Mouse (Mus musculus): Measurements from ENCODE around the gene Clybl.

The Clybl gene

DNA sequence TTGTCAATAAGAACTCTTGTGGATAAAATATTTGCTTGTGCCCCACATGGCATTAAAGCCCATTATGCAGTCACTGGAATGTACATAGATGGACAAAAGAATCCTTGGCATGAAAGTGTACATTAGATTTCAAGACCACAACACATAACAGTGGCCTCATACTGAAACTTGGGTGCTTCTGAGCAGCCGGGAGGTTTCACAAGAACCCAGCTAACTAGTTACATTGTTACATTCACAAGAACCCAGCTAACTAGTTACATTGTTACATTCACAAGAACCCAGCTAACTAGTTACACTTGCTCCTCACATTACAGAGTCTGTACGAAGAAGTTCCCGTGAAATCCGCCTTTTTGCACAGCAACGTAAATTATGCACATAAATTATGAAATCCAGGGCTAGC lies 200.8 kb downstream of the Clybl start:
- in situ Hi-C loops (cut with MboI; ENCODE audit: low sequenced_read_pairs): no loop called here

DNA sequence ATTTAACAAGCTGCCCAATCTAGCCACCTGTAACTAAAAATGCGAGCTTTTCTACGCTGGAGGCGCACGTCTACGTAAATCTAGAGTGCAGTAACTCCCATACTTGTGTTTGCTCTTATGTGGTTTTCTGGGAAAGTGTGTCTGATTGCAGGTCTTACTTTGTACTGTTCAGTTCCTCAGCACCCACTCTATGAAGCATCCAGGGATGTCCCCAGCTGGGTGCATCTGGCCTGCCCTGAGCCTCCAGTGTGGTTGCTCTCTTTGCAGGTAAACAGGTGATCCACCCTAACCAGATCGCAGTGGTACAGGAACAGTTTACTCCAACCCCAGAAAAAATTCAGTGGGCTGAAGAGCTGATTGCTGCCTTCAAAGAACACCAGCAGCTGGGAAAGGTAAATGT lies 202.4 kb downstream of the Clybl start:
- in situ Hi-C loops (cut with MboI; ENCODE audit: low sequenced_read_pairs): no loop called here

DNA sequence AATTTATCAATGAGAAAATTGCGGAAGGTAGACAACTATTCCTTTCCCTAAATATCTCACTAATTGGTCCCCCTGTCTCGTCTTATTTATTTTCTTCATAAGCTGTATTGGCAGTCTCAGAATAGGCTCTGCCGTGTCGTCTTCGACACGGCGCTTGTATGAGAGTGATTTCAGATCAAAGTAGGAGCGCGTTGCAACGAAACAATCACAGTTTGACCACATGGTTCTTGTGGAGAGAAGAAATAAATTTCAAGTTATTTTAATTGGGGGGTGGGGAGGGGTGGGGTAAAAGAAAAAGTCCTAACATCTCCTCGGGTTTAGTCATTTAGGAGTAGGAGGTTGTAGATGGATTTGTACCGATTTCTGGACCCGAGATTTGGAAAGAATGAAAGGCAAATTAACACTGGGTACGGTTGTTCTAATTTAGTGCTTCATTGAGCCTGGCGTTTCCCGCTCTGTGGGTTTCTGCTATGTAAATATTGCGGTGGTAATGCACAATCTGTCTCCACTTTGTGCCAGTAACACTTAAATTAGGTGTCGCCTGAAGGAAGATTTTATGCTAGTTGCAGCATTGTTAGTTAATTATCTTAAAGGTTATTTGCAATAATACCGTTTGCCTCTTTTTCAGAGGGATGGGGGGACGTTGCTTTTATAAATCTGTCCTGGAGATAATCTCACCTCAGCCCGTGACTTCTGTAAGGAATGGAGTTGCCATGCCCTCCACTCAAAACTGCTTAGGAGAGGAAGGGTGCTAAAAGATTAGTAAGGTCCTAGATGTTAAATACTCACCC lies 203.1 kb downstream of the Clybl start:
- in situ Hi-C loops (cut with MboI; ENCODE audit: low sequenced_read_pairs): no loop called here

DNA sequence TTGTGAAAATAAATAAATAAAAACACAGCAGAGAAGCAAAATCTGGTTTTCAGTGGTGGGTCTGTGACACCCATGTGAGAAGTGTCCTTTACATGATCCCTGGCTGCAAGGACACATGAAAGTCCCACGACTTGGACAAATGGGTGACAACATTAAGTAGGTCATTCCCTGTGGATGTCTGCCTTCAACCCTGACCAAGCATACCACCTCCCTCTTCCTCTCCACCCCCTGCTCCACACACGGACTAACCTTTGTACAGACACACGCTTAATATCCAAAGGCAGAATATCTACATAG lies 203.7 kb downstream of the Clybl start:
- in situ Hi-C loops (cut with MboI; ENCODE audit: low sequenced_read_pairs): no loop called here

DNA sequence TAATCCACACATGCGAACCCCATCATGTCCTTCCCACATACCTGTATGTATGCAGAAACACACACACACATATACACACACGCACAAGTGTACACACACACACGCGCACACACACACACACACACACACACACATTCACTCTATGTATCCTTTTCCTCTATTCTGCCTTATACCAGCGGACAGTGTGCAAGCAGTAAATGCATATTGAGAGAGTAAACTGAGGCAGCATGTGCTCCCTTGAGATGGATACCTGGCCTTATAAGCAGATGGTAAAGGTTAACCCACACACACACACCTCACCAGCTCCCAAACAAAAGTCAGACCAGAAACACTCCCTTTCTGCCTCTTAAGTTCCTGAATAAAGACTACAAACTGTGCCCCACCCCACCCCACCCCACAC lies 204.3 kb downstream of the Clybl start:
- in situ Hi-C loops (cut with MboI; ENCODE audit: low sequenced_read_pairs): no loop called here

DNA sequence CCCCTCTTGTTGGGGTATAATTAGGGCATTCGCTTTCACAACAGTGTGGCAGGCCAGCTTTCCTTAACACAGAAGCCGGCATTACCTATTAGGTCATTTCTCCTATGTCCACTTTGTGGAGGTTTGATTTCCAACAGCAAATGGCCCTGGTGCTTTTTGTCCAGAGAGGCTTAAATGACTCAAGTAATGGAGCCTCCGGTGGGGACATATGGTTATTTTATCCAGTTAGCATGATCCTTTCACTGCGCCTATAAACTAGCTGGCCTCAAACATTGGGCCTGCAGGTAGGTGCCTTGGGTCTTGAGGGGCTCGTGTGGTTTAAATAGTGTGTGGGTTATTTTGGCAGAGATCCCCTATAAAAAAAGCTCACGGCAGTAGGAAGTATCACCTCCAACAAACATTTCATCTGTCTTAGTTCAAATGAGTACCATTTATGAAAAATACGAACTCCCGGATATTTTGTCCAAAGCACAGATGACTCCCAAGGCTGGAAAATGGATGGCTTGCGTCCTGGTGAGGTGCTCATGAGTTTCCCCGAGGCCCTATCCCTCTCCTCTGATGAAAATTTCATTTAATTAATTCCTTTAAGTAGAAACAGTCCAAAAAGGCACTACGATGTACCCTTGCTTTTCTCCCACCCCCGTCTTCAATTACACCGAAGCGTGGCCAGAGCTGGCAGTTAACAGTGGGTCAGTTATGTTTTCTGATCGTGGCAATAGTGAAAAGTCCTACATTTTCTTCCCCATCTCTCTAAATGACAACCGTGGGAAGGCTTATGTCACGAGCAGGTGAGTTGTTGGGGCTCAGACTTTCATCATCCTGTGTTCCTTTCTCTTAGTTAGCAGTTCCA lies 205.0 kb downstream of the Clybl start:
- in situ Hi-C loops (cut with MboI; ENCODE audit: low sequenced_read_pairs): no loop called here

DNA sequence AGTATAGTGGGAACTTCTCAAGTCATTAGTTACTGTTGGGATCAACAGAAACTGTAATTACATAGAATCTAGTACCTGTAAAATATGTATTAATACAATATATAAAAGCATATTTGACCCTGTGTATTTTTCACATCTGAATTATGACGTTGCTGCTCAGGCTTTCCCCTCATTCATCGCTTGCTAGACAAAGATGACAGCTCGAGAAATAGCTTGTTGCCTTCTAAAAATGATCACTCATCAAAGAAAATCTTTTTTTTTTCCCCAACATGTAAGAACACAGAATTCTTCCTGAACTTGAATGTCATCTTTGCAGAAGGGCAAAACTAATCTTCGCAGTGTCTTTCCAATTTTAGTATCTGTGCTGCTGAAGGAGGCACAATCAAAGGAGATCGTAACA lies 206.3 kb downstream of the Clybl start:
- in situ Hi-C loops (cut with MboI; ENCODE audit: low sequenced_read_pairs): no loop called here

DNA sequence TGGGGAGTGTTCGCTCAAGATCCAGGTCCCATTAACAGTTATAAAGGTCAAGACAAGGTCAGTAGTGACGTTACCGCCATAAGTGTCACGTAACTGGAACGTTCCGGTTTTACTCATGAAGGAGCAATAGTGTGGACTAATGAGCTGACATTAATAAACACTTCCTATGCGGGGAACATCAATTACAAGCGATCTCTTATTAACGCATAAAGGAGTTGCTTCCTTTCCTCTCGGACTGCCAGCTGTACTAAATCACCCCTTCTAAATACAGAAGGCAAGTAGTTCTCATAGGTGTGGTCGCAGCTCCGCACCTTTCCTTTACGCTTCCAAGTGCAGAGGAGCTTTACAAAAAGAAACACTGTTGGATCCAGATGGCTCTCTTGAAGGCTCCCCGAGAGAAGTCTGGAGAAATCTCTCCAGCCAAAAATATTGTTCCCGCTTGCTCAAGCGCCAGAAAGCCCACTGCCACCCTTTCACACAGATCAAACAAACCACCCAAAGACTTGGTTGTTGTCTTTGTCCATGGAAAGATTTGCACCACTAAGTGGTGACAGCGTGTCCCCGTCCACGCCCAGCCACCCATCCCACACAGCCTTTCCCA lies 207.0 kb downstream of the Clybl start:
- in situ Hi-C loops (cut with MboI; ENCODE audit: low sequenced_read_pairs): no loop called here

DNA sequence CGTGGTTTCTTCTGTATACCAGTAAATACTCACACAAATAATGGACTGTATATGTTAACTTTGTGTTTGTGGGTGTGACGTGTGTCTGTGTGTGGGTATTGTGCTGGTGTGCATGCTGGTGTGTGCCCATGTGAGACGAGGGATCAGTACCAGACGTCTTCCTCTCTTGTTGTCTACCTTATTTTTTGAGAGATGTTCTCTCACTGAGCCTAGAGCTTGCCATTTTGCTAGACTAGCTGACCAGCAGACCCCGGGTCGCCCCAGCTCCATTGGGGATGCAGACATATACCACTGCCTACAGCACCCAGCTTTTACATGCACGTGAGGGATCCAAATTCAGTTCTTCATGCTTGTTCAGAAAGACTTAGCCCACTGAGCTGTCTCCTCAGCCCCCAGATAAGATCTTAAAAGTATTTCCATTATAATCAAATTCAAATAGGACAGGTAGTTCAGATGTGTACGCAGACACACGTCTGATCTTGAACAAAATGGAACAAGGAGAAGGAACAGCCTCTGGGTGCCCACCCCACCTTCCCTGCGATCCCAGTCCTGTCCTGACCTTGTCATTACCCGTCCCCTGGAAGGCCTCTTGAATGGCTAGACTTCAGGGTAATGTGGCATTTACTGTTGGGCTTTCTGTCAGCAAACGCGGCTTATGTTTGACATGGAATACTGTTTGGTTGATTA lies 208.3 kb downstream of the Clybl start:
- in situ Hi-C loops (cut with MboI; ENCODE audit: low sequenced_read_pairs): no loop called here

DNA sequence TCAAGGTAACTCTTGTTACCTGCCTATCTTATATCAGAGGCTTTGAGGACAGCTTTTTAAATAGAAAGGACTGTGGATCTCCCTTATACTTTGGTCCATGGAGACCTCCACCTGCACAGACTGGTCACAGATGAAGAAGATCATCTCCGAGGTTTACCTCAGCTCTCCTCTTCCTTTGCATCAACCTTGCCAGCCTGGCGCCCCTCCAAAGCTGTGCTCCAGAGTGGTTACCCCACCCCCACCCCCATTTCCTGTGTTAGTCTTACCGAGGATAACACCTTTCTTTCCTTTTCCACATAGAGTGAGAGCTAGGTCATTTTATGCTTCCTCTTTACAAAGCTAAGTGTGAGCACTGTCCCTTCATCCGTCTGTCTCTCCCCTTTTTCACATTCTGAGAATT lies 209.4 kb downstream of the Clybl start:
- in situ Hi-C loops (cut with MboI; ENCODE audit: low sequenced_read_pairs): no loop called here

DNA sequence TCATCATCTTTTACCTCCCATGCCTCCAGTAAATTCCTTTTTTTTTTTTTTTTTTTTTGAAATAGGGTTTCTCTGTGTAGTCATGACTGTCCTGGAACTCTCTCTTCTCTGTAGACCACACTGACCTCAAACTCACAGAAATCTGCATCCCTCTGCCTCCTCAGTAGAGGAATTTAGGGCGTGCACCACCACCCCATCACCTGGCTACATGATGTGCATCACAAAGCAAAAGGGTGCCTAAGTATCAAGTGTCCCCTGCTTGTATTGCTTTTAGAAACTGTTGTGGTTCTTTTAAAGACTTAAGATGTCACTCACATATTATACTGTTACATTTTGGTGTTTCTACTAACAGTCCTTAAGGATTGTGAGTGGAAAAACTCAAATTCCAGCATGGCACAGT lies 211.6 kb downstream of the Clybl start:
- in situ Hi-C loops (cut with MboI; ENCODE audit: low sequenced_read_pairs): no loop called here

DNA sequence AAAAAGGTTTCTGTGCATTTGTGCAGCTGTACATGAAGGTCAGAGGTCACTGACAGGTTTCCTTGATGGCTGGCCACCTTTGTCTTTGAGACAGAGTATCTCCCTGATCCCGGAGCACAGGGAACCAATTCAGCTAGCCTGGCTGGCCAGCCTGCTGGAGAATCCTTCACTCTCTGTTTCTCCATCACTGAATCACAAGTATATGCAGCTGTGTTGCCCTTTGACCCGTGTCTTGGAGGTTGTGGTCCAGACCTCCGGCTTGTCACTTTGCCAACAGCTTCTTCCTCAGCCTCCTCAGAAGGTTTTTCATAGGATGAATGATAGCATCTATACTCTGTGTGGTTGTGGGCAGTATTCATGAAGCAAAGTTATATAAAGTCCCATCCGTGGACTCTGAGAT lies 217.2 kb downstream of the Clybl start:
- in situ Hi-C loops (cut with MboI; ENCODE audit: low sequenced_read_pairs): no loop called here

DNA sequence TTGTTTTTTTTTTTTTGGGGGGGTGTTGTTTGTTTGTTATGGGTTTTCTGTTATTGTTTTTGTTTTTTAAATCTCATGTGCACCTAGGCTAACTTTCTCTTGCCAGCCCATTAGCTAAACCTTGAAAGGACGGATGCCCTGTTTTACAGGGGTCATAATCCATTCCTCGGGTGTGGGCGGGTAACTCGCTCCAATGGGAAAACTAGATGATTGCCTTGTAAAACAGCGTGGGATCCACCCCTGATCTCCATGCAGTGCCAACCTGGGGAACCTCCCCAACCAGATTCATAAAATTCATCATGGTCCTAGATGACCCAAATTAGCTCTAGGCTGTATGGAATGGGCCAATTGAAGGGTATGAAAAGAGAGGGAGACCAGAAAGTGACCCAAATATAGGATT lies 218.4 kb downstream of the Clybl start:
- in situ Hi-C loops (cut with MboI; ENCODE audit: low sequenced_read_pairs): no loop called here

DNA sequence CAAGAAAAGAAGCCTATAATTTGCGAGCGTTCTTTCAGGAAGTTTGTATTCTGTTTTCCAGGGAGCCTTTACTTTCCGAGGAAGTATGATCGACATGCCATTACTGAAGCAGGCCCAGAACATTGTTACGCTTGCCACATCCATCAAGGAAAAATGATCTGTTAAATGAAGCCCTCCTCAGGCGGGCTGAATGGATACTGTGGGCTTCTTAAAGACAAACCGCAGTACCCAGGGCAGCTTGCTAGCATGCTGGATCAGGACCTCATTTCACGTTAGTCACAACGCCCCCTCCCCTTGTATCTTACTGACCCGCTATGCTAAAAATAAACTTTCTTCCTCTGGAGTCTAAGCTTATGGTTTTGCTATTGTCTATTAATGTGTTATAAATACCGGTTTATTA lies 220.4 kb downstream of the Clybl start:
- in situ Hi-C loops (cut with MboI; ENCODE audit: low sequenced_read_pairs): no loop called here

DNA sequence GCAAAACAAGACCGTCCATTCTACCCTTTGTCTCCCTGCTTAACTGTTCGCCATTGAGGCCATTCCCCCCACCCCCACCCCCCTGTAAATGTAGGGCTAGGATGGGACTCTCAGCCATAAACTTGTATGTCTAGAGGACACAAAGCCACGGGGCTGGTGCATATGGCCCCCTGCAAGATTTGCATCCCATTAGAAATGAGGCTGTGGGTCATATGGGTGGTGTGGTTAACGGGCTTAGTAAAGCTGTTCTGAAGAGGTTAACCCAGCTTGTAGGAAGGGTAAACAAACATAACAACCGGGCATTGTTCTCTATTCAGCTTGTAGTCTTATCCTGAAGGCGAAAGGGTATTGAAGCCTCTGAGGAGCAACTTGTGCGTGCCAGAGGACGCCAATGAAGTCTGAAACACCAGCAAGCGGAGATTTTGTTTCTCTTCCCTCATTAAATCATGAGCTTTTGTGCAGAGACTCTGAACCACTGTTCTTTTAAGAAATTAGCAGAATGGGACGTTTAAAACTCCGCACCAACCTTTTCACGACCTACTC lies 221.3 kb downstream of the Clybl start:
- in situ Hi-C loops (cut with MboI; ENCODE audit: low sequenced_read_pairs): no loop called here

DNA sequence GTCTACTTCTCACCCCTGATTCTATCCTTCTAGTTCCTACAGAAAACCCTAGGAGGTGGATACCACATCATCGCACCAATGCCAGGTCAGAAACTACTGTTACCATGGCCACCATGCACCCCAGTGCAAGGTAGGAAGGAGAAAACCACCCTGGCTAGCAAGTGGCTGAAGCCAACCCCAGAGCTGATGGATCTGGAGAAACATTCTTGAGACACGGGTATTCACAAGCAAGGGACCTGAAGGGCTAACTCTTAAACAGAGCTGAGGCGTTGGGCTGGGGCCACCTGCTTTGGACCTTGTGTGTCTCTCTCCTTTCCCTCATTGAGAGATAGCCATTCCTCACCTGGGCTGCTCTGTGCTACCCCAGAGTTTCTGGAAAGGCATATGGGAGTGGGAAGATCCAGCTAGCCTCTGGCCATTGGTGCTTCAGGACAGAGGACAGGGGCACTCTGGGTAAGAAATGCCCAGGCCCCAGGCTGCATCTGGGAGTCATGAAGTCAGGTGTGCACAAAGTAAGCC lies 222.0 kb downstream of the Clybl start:
- in situ Hi-C loops (cut with MboI; ENCODE audit: low sequenced_read_pairs): no loop called here

DNA sequence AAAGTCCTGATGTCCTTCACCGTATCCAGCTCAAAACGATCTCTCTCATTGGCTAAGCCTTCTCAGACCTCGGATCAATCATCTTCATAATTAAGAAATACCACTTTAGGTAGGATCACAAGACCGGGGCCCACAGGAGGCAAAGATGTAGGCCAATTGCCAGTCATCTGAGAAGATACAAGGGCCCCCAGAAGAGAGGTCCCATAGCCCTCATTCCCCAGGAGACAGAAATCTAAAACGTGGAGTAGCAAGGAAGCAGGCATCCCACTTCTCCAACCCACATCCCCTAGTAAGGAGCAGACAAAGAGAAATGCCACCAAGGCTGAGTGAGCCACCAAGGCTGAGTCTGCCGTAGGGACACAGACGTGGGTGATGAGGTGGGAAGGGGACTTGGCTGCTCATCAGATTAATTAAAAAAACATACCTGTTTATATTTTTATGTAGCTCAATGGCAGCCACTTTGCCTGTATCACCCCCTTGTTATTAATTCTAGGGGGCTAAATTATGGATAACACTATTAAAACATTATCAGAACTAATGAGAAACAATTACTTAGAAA lies 223.2 kb downstream of the Clybl start:
- in situ Hi-C loops (cut with MboI; ENCODE audit: low sequenced_read_pairs): no loop called here

DNA sequence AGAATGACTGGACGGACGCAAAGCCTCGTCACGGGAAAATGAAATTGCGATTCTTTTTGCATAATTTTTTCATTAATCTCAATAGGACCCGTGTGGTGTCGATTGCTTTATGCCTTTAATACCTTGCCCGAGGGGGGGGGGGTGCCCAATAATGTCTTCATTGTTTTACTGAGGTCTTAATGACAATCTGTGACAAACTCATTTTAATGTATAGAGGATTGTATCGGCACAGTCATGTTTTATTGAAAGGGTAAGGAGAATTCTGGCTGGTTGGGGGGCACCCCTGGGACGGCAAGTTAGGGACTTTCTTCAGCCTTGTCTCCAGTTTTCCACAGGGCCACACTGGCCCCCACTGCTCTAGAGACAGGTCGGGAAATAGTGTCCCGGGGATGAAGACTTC lies 223.7 kb downstream of the Clybl start:
- in situ Hi-C loops (cut with MboI; ENCODE audit: low sequenced_read_pairs): no loop called here

DNA sequence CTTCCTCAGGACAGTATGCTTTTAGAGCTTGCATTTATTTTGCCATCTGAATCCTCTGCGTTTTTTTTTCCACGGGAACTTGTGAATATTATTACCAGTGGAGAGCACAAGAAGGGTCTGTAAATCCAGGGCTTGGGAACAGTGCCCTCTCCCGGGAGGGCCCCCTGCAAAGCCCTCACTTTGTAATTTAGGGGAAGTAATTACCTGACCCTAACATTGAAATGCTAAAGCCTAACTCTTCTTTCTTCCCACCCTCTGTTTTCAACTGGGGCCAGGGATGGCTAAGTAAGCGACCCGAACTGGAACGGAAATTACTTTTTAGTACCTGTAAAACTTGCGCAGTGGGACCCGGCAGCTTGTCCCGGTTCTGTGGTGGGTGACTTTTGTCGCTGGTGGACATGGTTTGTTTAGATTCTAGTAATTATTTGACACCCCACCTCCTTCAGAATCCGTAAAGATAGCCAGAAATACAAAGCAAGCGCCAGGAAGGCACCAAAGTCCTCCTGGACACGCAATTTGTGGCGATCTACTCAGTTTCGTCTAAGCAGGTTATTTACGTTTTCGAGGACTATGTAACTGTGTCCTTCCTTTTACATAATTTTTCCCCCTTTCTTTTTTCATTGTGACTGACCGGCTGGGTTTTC lies 224.5 kb downstream of the Clybl start:
- in situ Hi-C loops (cut with MboI; ENCODE audit: low sequenced_read_pairs): no loop called here

DNA sequence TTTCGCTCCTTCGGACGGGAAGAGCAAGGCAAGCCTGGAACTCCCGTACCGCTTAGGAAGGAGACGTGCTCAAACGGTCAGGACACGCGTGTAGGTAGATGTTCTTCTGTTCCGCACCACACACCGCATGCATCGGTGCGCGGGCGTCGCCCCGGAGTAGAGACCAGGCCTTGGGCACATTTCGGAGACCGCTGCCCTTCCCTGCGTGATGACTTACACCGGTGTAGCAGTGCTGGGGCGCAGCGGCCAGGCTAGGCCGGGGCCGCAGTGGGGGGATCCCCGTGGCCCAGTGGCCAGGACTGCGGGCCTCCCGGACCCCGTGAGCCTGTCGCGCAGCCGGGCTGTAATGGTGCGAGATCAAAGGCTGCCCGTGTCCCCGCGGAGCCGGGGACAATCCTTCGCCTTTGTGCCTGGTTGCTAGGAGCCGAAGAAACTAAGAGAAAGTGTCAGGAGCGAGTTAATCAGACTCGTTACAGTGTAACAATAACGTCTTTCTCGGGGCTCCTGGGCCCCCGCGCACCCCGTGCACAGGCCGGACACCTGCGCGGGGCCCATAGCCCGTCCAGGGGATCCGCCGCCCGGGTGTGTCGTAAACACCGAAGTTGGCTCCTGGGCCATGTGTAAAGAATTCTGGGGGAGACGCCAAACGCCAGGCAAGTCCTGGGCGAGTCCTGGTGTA lies 225.2 kb downstream of the Clybl start:
- in situ Hi-C loops (cut with MboI; ENCODE audit: low sequenced_read_pairs): no loop called here

Measured in CH12F3 (cell line).